Mouse (Mus musculus): Measurements from ENCODE around the gene Fbxo2.

- TF ChIP-seq CTCF (IDR thresholded peaks at IDR 0.05; ENCODE audit: extremely low read depth, insufficient read length, insufficient replicate concordance, low read depth, low read length) (no peak), POLR2A (IDR thresholded peaks at IDR 0.05; ENCODE audit: low read depth, low read length) (no peak)
Observed at GRCm38 (mm10) chr4:148128672-148129071, 31.7 kb upstream of the Fbxo2 start.

All from small intestine, adult 2 months (tissue).